In the genomic region with DNA sequence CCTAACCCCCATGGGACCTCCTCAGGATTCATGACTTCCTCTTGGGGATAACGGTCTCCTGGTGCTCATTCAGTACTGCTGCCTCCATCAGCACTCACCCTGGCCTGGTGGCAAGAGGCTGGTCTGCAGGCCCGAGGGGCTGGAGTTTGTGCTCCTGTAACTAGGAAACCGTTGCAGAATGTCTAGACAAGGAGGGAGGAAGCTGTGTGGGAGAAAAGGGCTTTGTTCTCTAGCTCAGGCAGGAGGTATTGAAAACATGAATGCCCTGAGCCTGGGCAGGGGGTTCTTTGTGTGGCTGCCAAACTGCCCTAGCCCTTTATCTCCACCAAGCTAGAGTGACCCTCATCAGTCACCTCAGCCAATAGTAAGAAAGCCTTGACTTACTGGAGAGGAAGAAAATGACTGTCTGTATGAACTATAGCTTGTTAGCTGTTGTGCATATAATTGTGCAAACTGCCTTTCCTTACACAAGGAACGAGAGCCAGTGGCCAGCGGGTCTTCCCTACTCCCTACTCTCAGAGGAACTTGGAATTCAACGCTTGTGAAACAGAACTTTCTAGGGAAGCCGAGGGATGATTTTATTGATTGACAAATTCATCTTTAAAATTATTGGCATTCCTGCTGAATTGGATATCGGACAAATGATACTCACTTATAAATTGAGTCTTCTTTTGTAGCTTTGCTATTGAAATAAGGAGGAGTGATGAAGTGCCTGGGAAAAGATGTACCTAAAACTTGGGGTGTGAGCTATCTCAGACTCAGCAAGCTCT, we compare ENCODE assay signal across 10 mouse cellular contexts. TPM values are rescaled to one million over a fixed set of nuclear protein-coding genes. Genes with fewer than 3 reads are reported as not detected.
DNase-seq lines count a peak whose midpoint lies in the region; ATAC-seq and TF ChIP-seq lines count a peak whose summit lies in the region.
"Had no signal": no experiment of that assay in that cellular context is flagged by ENCODE, and none has a peak within 500 bp of the region (broad histone marks: within the 10 kb centered on the region; RNA-seq: fewer than 3 reads in every experiment).

No protein-coding gene starts in this region.

- intact Hi-C loops in heart, adult 2 months (cut with DNase I), result no loop called here

- no peaks in the 10 kb centered on the region for H3K36me3 ChIP-seq in heart, embryonic 13.5 days
- no peaks in the 10 kb centered on the region for H3K36me3 ChIP-seq in heart, adult 2 months (ENCODE audit: control insufficient read depth, insufficient read depth, low read length)
- H3K36me3 ChIP-seq in forebrain, postnatal 0 days (ENCODE audit: insufficient read depth), result no peaks in the 10 kb centered on the region
- no peaks in the 10 kb centered on the region for H3K36me3 ChIP-seq in midbrain, embryonic 14.5 days (ENCODE audit: control insufficient read depth, insufficient read depth, low read length)
- H3K36me3 ChIP-seq: limb, embryonic 15.5 days had no signal

- no peak for TF ChIP-seq POLR2A in heart, adult 2 months (IDR thresholded peaks at IDR 0.05; ENCODE audit: insufficient read depth, low read depth, low read length)

- ATAC-seq in heart, embryonic 13.5 days (ENCODE audit: extremely low read depth, insufficient number of reproducible peaks, low FRiP score, low TSS enrichment), result no peak
- peak; percentile 87 for ATAC-seq in forebrain, postnatal 0 days
- peak; percentile 73 for ATAC-seq in midbrain, embryonic 14.5 days (ENCODE audit: low FRiP score, low TSS enrichment)
- no peak for ATAC-seq in granulocyte monocyte progenitor cell, adult 5-6 weeks (replicated peaks; ENCODE audit: poor library complexity, severe bottlenecking)
- ATAC-seq: CD4-positive, CD25-positive, alpha-beta regulatory T cell, adult 4 months had no signal

- no peak for DNase-seq in heart, adult 2 months
- DNase-seq in embryo, embryonic 10.5 days (ENCODE audit: low spot score), result peak; percentile 91
- peak; percentile 67 for DNase-seq in forebrain, postnatal 0 days
- DNase-seq in midbrain, embryonic 14.5 days, result peak; percentile 81
- DNase-seq in spleen, postnatal 14 days (ENCODE audit: low spot score in 2 of 2), result no peak
- no peak for DNase-seq in adrenal gland, postnatal 4 days (ENCODE audit: low spot score in 2 of 2)

- H3K4me2 ChIP-seq in heart, embryonic 13.5 days, result no peak overlapping the region
- no peak overlapping the region for H3K4me2 ChIP-seq in forebrain, postnatal 0 days (ENCODE audit: low read depth)
- H3K4me2 ChIP-seq in midbrain, embryonic 14.5 days (ENCODE audit: low read length), result no peak overlapping the region
- H3K4me2 ChIP-seq: limb, embryonic 15.5 days had no signal

- 0 out of 2 replicates have a peak, but pooled peaks cover 4% of the 10 kb centered on the region for H3K9me3 ChIP-seq in heart, embryonic 13.5 days
- no peaks in the 10 kb centered on the region for H3K9me3 ChIP-seq in forebrain, postnatal 0 days (ENCODE audit: low read length)
- H3K9me3 ChIP-seq in midbrain, embryonic 14.5 days (ENCODE audit: control insufficient read depth, low read length), result no peaks in the 10 kb centered on the region
- H3K9me3 ChIP-seq: limb, embryonic 15.5 days had no signal

- no peak overlapping the region for H3K4me3 ChIP-seq in heart, embryonic 13.5 days
- no peak overlapping the region for H3K4me3 ChIP-seq in heart, adult 2 months
- H3K4me3 ChIP-seq in forebrain, postnatal 0 days (ENCODE audit: low read depth, low read length), result no peak overlapping the region
- no peak overlapping the region for H3K4me3 ChIP-seq in midbrain, embryonic 14.5 days (replicated peaks; ENCODE audit: low read depth, low read length)
- H3K4me3 ChIP-seq: limb, embryonic 15.5 days had no signal

- H3K79me2 ChIP-seq in heart, adult 2 months (replicated peaks; ENCODE audit: control insufficient read depth, insufficient read depth, low read length), result no peaks in the 10 kb centered on the region

- H3K4me1 ChIP-seq in heart, embryonic 13.5 days, result peaks cover 46% of the 10 kb centered on the region
- no peaks in the 10 kb centered on the region; the same call in none of the 2 replicates for H3K4me1 ChIP-seq in heart, adult 2 months (ENCODE audit: control insufficient read depth, insufficient read depth, low read length)
- H3K4me1 ChIP-seq in forebrain, postnatal 0 days (ENCODE audit: insufficient read depth), result peaks cover 13% of the 10 kb centered on the region; the same call in 1 of the 2 replicates
- peaks cover 50% of the 10 kb centered on the region for H3K4me1 ChIP-seq in midbrain, embryonic 14.5 days (ENCODE audit: control insufficient read depth, insufficient read depth, low read length)

- WGBS in heart, embryonic 13.5 days, result 50% methylated on average over 8 of the region's 8 CpGs
- 61% methylated on average over 8 of the region's 8 CpGs for WGBS in heart, adult 2 months
- WGBS in forebrain, postnatal 0 days, result 7% methylated on average over 8 of the region's 8 CpGs
- WGBS in midbrain, embryonic 14.5 days, result 5% methylated on average over 8 of the region's 8 CpGs

- no peak for TF ChIP-seq CTCF in heart, adult 2 months (IDR thresholded peaks at IDR 0.05)
- peak; percentile 19; the same call in 1 of the 2 replicates for TF ChIP-seq CTCF in forebrain, postnatal 0 days (IDR thresholded peaks at IDR 0.05; ENCODE audit: low read depth)

- no peak for TF ChIP-seq EP300 in heart, adult 2 months (IDR thresholded peaks at IDR 0.05; ENCODE audit: insufficient read depth, low read depth, low read length)

- peak overlapping the region; percentile 60 for H3K27ac ChIP-seq in heart, embryonic 13.5 days (replicated peaks)
- H3K27ac ChIP-seq in heart, adult 2 months, result no peak overlapping the region
- H3K27ac ChIP-seq in forebrain, postnatal 0 days (ENCODE audit: low read depth, low read length), result peak overlapping the region; percentile 35; the same call in 1 of the 2 replicates
- peak overlapping the region; percentile 70 for H3K27ac ChIP-seq in midbrain, embryonic 14.5 days (replicated peaks; ENCODE audit: low read depth, low read length)
- H3K27ac ChIP-seq: limb, embryonic 15.5 days had no signal

- H3K27me3 ChIP-seq in heart, embryonic 13.5 days (replicated peaks), result no peaks in the 10 kb centered on the region; the same call in 1 of the 2 replicates
- no peaks in the 10 kb centered on the region for H3K27me3 ChIP-seq in heart, adult 2 months (ENCODE audit: control insufficient read depth, insufficient read depth, low read length)
- H3K27me3 ChIP-seq in forebrain, postnatal 0 days (ENCODE audit: insufficient read depth, low read length), result no peaks in the 10 kb centered on the region
- no peaks in the 10 kb centered on the region for H3K27me3 ChIP-seq in midbrain, embryonic 14.5 days (ENCODE audit: control insufficient read depth, insufficient read depth, low read length)
- H3K27me3 ChIP-seq: limb, embryonic 15.5 days had no signal

- 0 out of 2 replicates have a peak overlapping the region, but pooled peaks have one; percentile 11 for H3K9ac ChIP-seq in heart, embryonic 13.5 days
- no peak overlapping the region for H3K9ac ChIP-seq in heart, adult 2 months (ENCODE audit: low read depth, low read length)
- H3K9ac ChIP-seq in forebrain, postnatal 0 days, result no peak overlapping the region
- no peak overlapping the region for H3K9ac ChIP-seq in midbrain, embryonic 14.5 days (replicated peaks; ENCODE audit: low read length)
- H3K9ac ChIP-seq: limb, embryonic 15.5 days had no signal

RNA-seq across cellular contexts. Expression of gene Scrn1, which starts 11.8 kb away (rescaled TPM):
- polyA plus RNA-seq in heart, embryonic 13.5 days (2015; fragmentation: Nextera tagmentation; extraction: Ambion mirVana), result 9.5 and 13.0 TPM in 2 replicates
- total RNA-seq in heart, adult 2 months (2021), result 1 to 10 TPM; 6.1 to 7.4 TPM
- 6.8 and 14.1 TPM in 2 replicates for polyA plus RNA-seq in heart, adult 2 months (2012; rRNA removed)
- total RNA-seq in forebrain, postnatal 0 days (2014; rRNA removed), result 189 and 195 TPM in 2 replicates
- polyA plus RNA-seq in forebrain, postnatal 0 days (2015; fragmentation: Nextera tagmentation; extraction: Ambion mirVana), result 95.5 and 122 TPM in 2 replicates
- 88.0 and 104 TPM in 2 replicates for polyA plus RNA-seq in midbrain, embryonic 14.5 days (2014; fragmentation: Nextera tagmentation; extraction: Ambion mirVana)
- total RNA-seq in granulocyte monocyte progenitor cell, adult 5-6 weeks (2014; fragmentation: Nextera tagmentation), result not detected in 2 replicates
- not detected in 2 replicates for total RNA-seq in granulocyte monocyte progenitor cell, adult 5-6 weeks (2017)
- 10 to 100 TPM; 29.9 to 33.5 TPM for total RNA-seq in adrenal gland, postnatal 4 days (2021)

RNA-seq across cellular contexts. Expression of gene Plekha8, which starts 40.4 kb away (rescaled TPM):
- polyA plus RNA-seq in heart, embryonic 13.5 days (2015; fragmentation: Nextera tagmentation; extraction: Ambion mirVana), result 6.4 and 7.5 TPM in 2 replicates
- 1 to 10 TPM; 9.0 to 9.7 TPM for total RNA-seq in heart, adult 2 months (2021)
- polyA plus RNA-seq in heart, adult 2 months (2012; rRNA removed), result 2.6 and 5.4 TPM in 2 replicates
- total RNA-seq in forebrain, postnatal 0 days (2014; rRNA removed), result 14.8 and 19.3 TPM in 2 replicates
- polyA plus RNA-seq in forebrain, postnatal 0 days (2015; fragmentation: Nextera tagmentation; extraction: Ambion mirVana), result 4.5 and 4.7 TPM in 2 replicates
- polyA plus RNA-seq in midbrain, embryonic 14.5 days (2014; fragmentation: Nextera tagmentation; extraction: Ambion mirVana), result 11.1 and 15.8 TPM in 2 replicates
- 2.7 and 4.6 TPM in 2 replicates for total RNA-seq in granulocyte monocyte progenitor cell, adult 5-6 weeks (2014; fragmentation: Nextera tagmentation)
- total RNA-seq in granulocyte monocyte progenitor cell, adult 5-6 weeks (2017), result 2.2 and 3.1 TPM in 2 replicates
- 10 to 100 TPM; 18.3 to 18.7 TPM for total RNA-seq in adrenal gland, postnatal 4 days (2021)

RNA-seq across cellular contexts. Expression of gene Fkbp14, which starts 42.6 kb away (rescaled TPM):
- 24.0 and 24.1 TPM in 2 replicates for polyA plus RNA-seq in heart, embryonic 13.5 days (2015; fragmentation: Nextera tagmentation; extraction: Ambion mirVana)
- 10 to 100 TPM in 1 of 2 experiments, 1 to 10 TPM in 1; 7.6 to 10.7 TPM for total RNA-seq in heart, adult 2 months (2021)
- 5.4 and 12.3 TPM in 2 replicates for polyA plus RNA-seq in heart, adult 2 months (2012; rRNA removed)
- 5.2 and 9.6 TPM in 2 replicates for total RNA-seq in forebrain, postnatal 0 days (2014; rRNA removed)
- 4.1 and 4.5 TPM in 2 replicates for polyA plus RNA-seq in forebrain, postnatal 0 days (2015; fragmentation: Nextera tagmentation; extraction: Ambion mirVana)
- 4.3 and 8.1 TPM in 2 replicates for polyA plus RNA-seq in midbrain, embryonic 14.5 days (2014; fragmentation: Nextera tagmentation; extraction: Ambion mirVana)
- total RNA-seq in granulocyte monocyte progenitor cell, adult 5-6 weeks (2014; fragmentation: Nextera tagmentation), result not detected in 2 replicates
- not detected in 2 replicates for total RNA-seq in granulocyte monocyte progenitor cell, adult 5-6 weeks (2017)
- total RNA-seq in adrenal gland, postnatal 4 days (2021), result 10 to 100 TPM; 30.5 to 30.7 TPM
- polyA plus RNA-seq: CD4-positive, CD25-positive, alpha-beta regulatory T cell, adult 4 months had no signal

Comparison
In these comparisons a context has a peak if more than half of its experiments do, and no peak if none do; other contexts are left out.
1. ATAC-seq: peak in forebrain, postnatal 0 days (single experiment) and midbrain, embryonic 14.5 days (single experiment); none in heart, embryonic 13.5 days (single experiment) and granulocyte monocyte progenitor cell, adult 5-6 weeks (single experiment).
2. DNase-seq: peak in embryo, embryonic 10.5 days (single experiment), forebrain, postnatal 0 days (single experiment) and midbrain, embryonic 14.5 days (single experiment); none in heart, adult 2 months (0 of 2), spleen, postnatal 14 days (0 of 2) and adrenal gland, postnatal 4 days (0 of 2).
3. RNA of gene Scrn1, which starts 11.8 kb away (total RNA-seq): 189 to 195 TPM in forebrain, postnatal 0 days, 29.9 to 33.5 TPM in adrenal gland, postnatal 4 days and 6.1 to 7.4 TPM in heart, adult 2 months; not detected in granulocyte monocyte progenitor cell, adult 5-6 weeks; every median in the first group is over 4 times any median in the second.